Mouse (Mus musculus) limb, embryonic 13.5 days (tissue): ENCODE results near the gene Urad. TPM values are rescaled to one million over a fixed set of nuclear protein-coding genes. Genes with fewer than 3 reads are reported as not detected.

Experiments
- ATAC-seq: fragments of 200-750 bp; cut with Nextera tagmentation; 2 replicates; pipeline ENCODE4 v1.8.0; 2017; ENCODE audit warnings: low read depth, moderate number of reproducible peaks, moderate TSS enrichment; ENCODE audit not compliant: low FRiP score
- H3K27ac ChIP-seq: fragments of 300-500 bp; sonication (generic); 2 replicates; pipeline ENCODE4 v1.5.1; 2015; ENCODE audit warnings: inconsistent platforms, mild to moderate bottlenecking, moderate library complexity
- H3K27me3 ChIP-seq: fragments of 300-500 bp; sonication (generic); 2 replicates; pipeline ENCODE4 v1.6.1; 2015; ENCODE audit warnings: mild to moderate bottlenecking, inconsistent platforms
- H3K36me3 ChIP-seq: fragments of 300-500 bp; sonication (generic); 2 replicates; pipeline ENCODE4 v1.6.1; 2015; ENCODE audit warnings: inconsistent platforms, mild to moderate bottlenecking, moderate library complexity
- H3K4me1 ChIP-seq: fragments of 300-500 bp; sonication (generic); 2 replicates; pipeline ENCODE4 v1.6.1; 2015; ENCODE audit warnings: inconsistent platforms
- H3K4me2 ChIP-seq: fragments of 300-500 bp; sonication (generic); replicated peaks from 2 replicates; pipeline ENCODE4 v1.6.1; 2015; ENCODE audit warnings: inconsistent platforms, mild to moderate bottlenecking, moderate library complexity
- H3K4me3 ChIP-seq: fragments of 300-500 bp; sonication (generic); 2 replicates; pipeline ENCODE4 v1.5.1; 2015; ENCODE audit warnings: moderate library complexity, mild to moderate bottlenecking, inconsistent platforms
- H3K9ac ChIP-seq: fragments of 300-500 bp; sonication (generic); 2 replicates; pipeline ENCODE4 v1.6.1; 2015; ENCODE audit warnings: mild to moderate bottlenecking, inconsistent platforms
- H3K9me3 ChIP-seq: fragments of 300-500 bp; sonication (generic); 2 replicates; pipeline ENCODE4 v1.6.1; 2016; ENCODE audit warnings: inconsistent platforms
- WGBS: fragments of 180-500 bp; shearing (Covaris S2); methylation state at CpG from one replicate; pipeline ENCODE4 v1.1.7; 2015; 5-methylcytosine and 5-hydroxymethylcytosine counted together
- polyA plus RNA-seq: library from polyadenylated mRNA; unstranded; fragments of >200 nt; fragmentation: Nextera tagmentation; extraction: Ambion mirVana; gene quantifications from 2 replicates; pipeline ENCODE4 v1.2.1, GENCODE M21; 2015

Gene Urad
- polyA plus RNA-seq, 1 experiment from 2014 or later = not detected

DNA sequence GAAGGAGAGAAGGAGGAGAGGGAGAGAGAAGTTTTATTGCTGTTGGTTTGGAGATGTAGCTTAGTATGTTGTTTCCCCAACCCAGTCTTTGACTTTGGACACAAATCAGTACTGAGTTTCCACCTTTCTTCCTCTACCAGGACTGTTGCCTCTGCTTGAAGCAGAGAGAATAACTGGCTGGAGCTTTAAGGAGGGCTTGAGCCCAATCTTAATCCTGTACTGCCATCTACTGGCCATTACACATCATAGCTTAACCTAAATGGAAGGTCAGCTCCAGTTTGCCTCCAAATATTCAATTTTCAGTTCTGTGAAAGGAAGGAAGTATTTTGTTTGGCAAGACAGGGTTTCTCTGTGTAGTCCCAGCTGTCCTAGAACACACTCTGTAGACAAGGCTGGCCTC, 2.6 kb downstream of the Urad start:
- no peak for ATAC-seq
- H3K36me3 ChIP-seq = no peaks in the 10 kb centered on the region
- H3K4me2 ChIP-seq = no peak overlapping the region
- H3K4me3 ChIP-seq = no peak overlapping the region
- H3K9ac ChIP-seq = no peak overlapping the region
- H3K9me3 ChIP-seq = no peaks in the 10 kb centered on the region
- H3K4me1 ChIP-seq = peaks cover 7% of the 10 kb centered on the region
- no peak overlapping the region for H3K27ac ChIP-seq
- peaks cover 84% of the 10 kb centered on the region for H3K27me3 ChIP-seq

DNA sequence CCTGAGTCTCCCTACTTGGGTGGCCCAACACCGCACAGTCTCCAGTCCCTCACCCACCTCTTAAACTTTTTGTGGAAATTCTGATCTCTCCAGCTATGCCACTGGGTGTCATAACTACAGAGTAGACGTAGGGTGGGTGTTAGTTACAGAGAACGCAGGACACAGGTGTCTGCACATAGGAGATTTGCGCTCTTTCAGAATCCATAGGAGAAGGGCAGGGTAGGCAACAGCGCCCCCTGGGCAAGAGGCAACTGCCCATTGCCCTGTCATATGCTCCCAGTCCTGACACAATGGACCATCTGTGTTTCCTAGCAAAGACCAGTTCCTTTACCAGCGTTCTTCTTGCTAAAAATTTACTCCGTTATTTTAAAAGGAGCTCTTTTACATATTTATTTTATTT, 4.2 kb downstream of the Urad start:
- no peak overlapping the region for H3K27ac ChIP-seq
- 27% methylated on average over 7 of the region's 7 CpGs for WGBS

DNA sequence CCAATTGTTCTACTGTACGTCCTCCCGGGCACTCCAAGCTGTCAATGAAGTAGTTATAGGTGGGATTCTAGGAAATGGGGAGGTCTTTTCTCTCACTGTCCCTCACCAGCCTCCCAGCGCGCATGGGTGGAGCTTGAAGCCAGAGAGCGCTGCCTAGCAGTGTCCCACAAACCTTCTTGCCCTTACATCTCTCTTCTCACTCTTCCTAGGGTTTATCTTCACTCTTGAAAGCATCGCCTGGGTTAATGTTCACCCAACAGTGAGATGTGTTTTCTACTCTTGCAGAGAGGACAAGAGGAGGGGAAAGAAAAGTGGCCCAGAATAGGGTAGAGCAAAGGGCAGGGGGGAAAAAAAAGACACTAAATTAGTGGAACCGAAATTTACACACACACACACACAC, 4.9 kb downstream of the Urad start:
- Histone ChIP-seq H3K9me3 (no peaks in the 10 kb centered on the region), H3K4me3 (no peak overlapping the region), H3K36me3 (no peaks in the 10 kb centered on the region), H3K4me2 (no peak overlapping the region), H3K27ac (no peak overlapping the region), H3K9ac (no peak overlapping the region), H3K4me1 (peaks cover 7% of the 10 kb centered on the region), H3K27me3 (peaks cover 97% of the 10 kb centered on the region)
- 13% methylated on average over 7 of the region's 7 CpGs for WGBS
- no peak for ATAC-seq

More for the DNA sequence above, 4.2 kb downstream of the Urad start:
- Histone ChIP-seq H3K9me3 (no peaks in the 10 kb centered on the region), H3K4me1 (peaks cover 7% of the 10 kb centered on the region), H3K36me3 (no peaks in the 10 kb centered on the region), H3K27me3 (peaks cover 97% of the 10 kb centered on the region), H3K4me2 (no peak overlapping the region), H3K4me3 (no peak overlapping the region), H3K9ac (no peak overlapping the region)
- no peak for ATAC-seq

DNA sequence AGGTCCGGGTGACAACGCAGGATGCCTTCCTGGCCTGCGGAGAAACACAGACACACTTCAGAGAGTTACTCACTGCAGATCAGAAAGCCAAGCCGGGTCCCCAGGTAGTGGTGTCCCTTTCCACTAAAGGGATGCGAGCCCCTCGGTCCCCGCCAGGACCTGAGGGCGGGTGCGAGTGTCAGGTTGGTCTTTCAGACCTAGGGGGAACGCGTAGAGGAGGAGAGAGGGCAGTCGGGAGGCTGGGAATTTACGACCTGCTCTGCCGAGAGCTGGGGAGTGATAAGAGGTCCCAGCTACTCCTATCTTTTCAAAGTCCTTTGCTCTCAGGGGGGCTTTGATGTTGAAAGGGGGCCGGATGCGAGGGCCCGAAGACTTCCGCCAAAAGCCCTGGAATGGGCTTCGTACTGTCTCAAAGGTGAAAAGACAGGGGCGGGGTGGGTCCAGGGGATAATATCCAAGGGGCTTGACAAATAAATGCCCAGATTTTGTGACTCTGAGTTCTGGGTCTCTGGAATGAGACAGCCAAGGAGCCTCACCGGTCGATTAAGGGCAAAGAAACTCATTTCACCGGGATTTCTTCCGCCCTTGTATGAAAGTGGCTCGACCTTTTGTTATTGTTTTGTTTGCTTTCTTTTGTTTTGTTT, 6.7 kb downstream of the Urad start:
- ATAC-seq = no peak
- no peak overlapping the region for H3K4me2 ChIP-seq
- H3K27me3 ChIP-seq = peaks cover 98% of the 10 kb centered on the region
- peaks cover 7% of the 10 kb centered on the region for H3K4me1 ChIP-seq
- H3K27ac ChIP-seq = no peak overlapping the region
- no peaks in the 10 kb centered on the region for H3K9me3 ChIP-seq
- H3K36me3 ChIP-seq = no peaks in the 10 kb centered on the region
- H3K4me3 ChIP-seq = peak overlapping the region; percentile 7; the same call in 1 of the 2 replicates
- H3K9ac ChIP-seq = no peak overlapping the region
- 2% methylated on average over 25 of the region's 25 CpGs for WGBS

DNA sequence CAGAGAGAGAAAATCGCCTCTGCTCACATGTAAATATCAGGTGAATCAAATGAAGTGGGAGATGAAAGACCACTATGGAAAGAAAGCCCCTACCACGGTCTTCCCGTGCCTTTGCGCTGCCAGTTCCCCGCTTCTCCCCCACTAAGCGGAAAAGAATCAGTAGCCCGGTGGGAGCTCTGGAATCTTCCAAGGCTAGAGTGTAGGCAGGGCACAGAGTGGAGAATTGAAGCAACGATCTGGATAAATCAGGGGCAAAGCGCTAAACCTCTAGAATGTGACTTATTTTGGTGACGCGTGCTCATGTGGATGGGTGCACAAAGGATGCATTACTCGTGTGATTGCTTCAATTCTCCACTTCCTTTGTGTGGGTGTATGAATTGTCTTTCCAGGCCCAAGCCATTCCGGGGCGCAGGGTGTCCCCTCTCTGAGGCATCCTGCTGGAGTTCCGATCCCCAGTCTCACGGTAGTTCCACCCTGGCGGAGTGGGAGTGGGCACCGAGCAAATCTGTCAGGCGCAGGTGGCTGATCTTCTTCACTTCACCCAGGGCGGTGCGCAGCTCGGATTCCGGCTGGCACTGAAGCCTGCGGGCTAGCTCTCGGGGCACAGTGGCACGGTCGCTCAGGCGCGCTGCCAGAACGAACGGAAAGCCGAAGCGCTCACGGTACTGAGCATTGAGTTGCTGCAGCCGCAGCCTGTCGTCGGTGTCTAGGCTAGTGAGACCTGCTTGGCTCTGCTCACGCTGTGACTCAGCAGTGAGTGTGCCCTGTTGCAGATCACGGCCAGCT, 7.4 kb downstream of the Urad start:
- no peak for ATAC-seq
- peaks cover 7% of the 10 kb centered on the region for H3K4me1 ChIP-seq

DNA sequence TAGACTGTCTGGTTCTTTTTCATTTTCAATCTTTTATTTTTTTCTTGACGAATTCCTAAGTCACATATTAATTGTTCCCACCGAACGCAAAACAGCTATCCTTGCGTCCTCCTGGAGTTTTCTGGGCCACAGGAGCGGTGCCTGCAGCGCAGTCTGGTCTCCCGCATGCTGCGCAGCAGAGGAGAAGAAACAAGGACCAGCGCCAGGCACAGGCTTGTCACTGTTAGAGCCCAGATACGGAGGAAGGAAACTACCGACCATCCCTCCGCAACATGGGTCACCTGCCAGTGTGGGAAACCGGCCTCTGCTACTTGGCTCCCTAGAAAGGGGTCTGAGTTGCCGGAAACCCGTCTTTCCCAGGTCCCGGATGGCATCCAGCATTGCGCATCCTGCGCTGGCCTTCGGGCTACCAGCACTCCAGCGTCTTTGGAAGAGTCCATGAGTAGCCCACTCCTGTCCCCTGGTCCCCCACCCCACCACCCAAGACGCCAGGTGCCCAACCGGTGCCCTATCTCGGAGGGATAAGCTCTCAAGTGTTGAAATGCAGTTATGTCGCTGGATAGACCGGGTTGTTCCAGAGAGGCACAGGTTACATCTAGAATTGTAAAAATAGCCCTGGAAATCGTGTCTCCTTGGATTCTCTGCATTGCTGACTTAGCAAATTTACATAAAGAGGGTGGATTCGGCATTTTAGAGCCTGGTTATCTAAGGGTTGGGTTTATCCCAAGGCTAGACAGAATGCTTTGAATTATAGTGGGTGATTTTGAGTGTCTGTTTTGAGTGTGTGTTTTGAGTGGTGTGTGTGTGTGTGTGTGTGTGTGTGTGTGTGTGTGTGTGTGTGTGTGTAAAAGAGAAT, 9.2 kb downstream of the Urad start:
- ATAC-seq = no peak
- Histone ChIP-seq H3K9me3 (no peaks in the 10 kb centered on the region), H3K27me3 (peaks cover 99% of the 10 kb centered on the region), H3K9ac (no peak overlapping the region), H3K36me3 (no peaks in the 10 kb centered on the region), H3K27ac (no peak overlapping the region), H3K4me1 (peaks cover 7% of the 10 kb centered on the region), H3K4me3 (no peak overlapping the region), H3K4me2 (no peak overlapping the region)
- 1% methylated on average over 27 of the region's 27 CpGs for WGBS

More for the DNA sequence above, 7.4 kb downstream of the Urad start:
- peaks cover 98% of the 10 kb centered on the region for H3K27me3 ChIP-seq
- no peak overlapping the region for H3K9ac ChIP-seq
- peak overlapping the region; percentile 7; the same call in 1 of the 2 replicates for H3K4me3 ChIP-seq
- no peaks in the 10 kb centered on the region for H3K36me3 ChIP-seq
- under 1% methylated on average over 39 of the region's 39 CpGs for WGBS
- H3K9me3 ChIP-seq = no peaks in the 10 kb centered on the region
- no peak overlapping the region for H3K4me2 ChIP-seq
- H3K27ac ChIP-seq = no peak overlapping the region

DNA sequence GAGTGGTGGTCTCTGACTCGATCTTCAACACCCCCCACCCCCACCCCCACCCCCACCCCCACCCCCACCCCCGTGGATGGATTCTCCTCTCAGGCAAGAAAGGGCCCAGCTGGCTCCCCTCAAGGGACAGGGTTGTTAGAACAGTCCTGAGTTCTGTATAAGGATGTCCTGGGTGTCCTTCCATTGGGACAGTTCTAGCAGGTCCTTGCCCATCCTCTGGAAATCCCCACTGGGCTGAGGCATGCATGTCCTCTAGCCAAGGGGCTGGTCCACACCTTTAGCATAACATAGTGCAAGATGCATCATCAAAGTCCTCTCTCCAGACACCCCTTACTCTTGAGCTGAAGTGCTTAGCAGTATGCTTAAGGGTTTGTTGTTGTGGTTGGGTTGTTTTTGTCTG, 12.5 kb downstream of the Urad start:
- H3K4me1 ChIP-seq = peaks cover 25% of the 10 kb centered on the region
- H3K9ac ChIP-seq = no peak overlapping the region
- no peak overlapping the region for H3K27ac ChIP-seq
- H3K4me3 ChIP-seq = no peak overlapping the region
- H3K27me3 ChIP-seq = peaks cover 99% of the 10 kb centered on the region
- ATAC-seq = no peak
- H3K4me2 ChIP-seq = no peak overlapping the region
- H3K36me3 ChIP-seq = no peaks in the 10 kb centered on the region
- H3K9me3 ChIP-seq = no peaks in the 10 kb centered on the region
- 0% methylated on average over 1 of the region's 2 CpGs for WGBS

DNA sequence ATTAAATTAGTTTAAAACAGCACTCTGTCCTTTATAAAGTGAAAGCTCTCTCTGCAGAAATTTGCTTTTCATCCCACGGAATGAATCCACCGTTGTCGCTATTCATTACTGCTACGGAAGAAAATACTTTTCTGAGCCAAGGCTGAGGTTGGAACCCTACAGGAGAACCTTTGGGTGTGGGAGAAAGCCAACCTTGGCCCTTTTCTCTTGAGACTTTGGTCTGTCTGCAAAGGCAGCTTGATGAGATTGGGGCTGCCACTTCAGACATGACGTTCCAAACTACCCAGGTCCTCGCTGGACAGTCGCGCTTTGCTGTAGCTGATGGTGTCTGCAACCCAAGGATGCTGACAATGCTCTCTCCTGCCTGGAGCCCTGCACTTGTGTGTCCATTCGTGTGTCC, 13.8 kb downstream of the Urad start:
- no peak overlapping the region for H3K4me2 ChIP-seq
- peaks cover 99% of the 10 kb centered on the region for H3K27me3 ChIP-seq
- H3K27ac ChIP-seq = no peak overlapping the region
- H3K9me3 ChIP-seq = no peaks in the 10 kb centered on the region
- WGBS = 9% methylated on average over 9 of the region's 9 CpGs
- no peak overlapping the region for H3K9ac ChIP-seq
- peaks cover 31% of the 10 kb centered on the region for H3K4me1 ChIP-seq
- H3K36me3 ChIP-seq = no peaks in the 10 kb centered on the region
- H3K4me3 ChIP-seq = no peak overlapping the region
- no peak for ATAC-seq

DNA sequence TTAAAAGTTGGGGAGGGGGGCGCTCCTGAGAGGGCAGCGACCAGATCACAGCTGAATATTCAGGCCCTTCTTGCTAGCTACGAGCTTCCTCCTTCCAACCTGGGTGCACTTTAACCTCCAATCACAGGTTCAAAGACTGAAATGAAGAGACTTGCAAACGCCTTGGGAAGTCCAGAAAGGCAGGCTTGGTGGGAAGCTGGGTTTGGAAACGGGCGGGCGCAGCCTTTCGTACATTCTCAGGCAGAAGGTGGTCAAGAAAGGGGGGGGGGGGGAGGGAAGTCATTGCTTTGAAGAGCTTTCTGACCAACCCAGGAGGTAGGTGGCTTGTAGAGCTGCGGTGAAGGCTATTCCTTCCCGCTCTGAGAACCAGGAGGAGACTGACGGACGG, 14.8 kb downstream of the Urad start:
- no peak for ATAC-seq
- no peak overlapping the region for H3K9ac ChIP-seq
- no peaks in the 10 kb centered on the region for H3K36me3 ChIP-seq
- no peak overlapping the region for H3K27ac ChIP-seq
- WGBS = under 1% methylated on average over 12 of the region's 12 CpGs
- no peaks in the 10 kb centered on the region for H3K9me3 ChIP-seq
- H3K4me3 ChIP-seq = no peak overlapping the region
- H3K4me2 ChIP-seq = no peak overlapping the region
- peaks cover 100% of the 10 kb centered on the region for H3K27me3 ChIP-seq
- H3K4me1 ChIP-seq = peaks cover 31% of the 10 kb centered on the region

DNA sequence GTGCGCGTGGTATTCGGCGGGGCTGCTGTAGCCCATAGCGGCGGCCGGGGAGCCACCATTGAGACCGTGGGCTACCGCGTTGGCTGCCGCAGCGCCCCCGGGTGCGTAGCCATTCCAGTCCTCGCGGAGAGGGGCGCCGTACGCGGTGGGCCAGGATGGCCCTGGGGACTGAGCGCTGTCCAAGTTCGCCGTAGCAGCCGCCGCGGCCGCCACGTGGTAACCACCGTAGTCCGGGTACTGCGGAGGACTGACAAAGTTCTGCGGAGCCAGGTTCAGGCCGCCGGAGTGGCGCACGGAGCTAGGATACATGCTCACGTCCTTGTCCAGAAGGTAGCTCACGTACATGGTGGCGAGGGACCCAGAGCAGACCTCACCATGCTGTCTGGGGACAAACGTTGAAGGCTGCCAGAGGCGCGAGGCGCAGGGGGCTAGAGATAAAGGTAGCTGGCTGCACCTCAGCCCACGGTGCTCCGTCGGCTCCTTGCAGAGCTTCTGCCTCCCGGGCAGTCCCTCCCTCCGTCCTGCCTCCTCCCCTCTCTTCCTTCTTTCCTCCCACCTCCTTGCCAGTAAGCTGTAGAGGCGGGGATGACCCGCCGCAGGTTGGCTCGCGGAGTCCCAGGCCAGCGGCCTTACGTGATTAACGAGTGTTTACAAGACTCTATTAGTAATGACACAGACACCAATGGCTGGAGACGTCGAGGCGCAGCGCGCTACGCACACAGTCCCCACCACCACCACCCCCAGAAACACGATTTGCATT, 15.4 kb downstream of the Urad start, which contains the start of gene Cdx2:
TSS of gene Cdx2 (minus strand) at position 633 of the 760 bp plus-strand sequence.
- Histone ChIP-seq H3K4me3 (peak within 1 kb of the TSS; percentile 30), H3K9me3 (no peaks in the 10 kb centered on the region), H3K27ac (no peak within 1 kb of the TSS), H3K27me3 (peaks cover 100% of the 10 kb centered on the region), H3K9ac (no peak within 1 kb of the TSS), H3K4me1 (peaks cover 31% of the 10 kb centered on the region), H3K4me2 (peak within 1 kb of the TSS; percentile 52), H3K36me3 (no peaks in the 10 kb centered on the region)
- peak; percentile 9; the same call in 1 of the 2 replicates for ATAC-seq
- WGBS = under 1% methylated on average over 61 of the region's 63 CpGs

DNA sequence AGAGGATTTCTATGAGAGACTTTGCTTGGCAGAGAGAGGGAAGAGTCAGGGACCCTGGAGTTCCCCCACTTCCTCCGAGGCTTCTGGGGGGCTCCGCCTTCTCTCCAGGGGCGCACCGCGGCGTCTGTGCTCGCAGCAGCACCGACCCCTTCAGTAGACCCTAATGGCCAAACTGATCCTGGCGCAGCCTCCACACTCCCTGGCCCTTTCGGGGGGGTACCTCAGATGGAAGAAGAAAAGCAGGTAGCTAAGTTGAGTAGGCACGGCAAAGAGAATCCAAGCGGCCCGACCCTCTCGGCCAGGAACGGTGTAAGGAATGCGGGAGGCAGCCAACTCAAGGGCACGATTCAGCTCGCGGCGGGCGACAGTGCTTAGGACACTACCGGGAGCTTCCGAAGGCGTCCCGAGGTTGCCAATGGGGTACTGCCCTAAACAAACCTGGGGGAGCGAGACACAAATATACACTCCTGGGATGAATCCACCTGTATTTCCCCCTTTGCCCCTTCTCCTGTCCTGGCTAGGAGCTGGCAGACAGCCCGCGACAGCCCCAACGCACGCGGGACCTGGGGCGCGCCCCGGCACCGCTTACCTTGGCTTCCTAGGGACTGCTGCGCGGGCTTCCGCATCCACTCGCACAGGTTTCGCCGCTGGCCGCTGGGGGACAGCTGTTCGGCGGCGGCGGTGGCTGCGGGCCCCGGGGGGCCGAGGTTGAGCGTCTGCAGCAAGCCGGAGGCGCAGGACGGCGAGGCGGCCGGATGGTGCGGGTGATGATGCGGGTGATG, 16.2 kb downstream of the Urad start:
- ATAC-seq = no peak
- peaks cover 100% of the 10 kb centered on the region for H3K27me3 ChIP-seq
- H3K4me2 ChIP-seq = peak overlapping the region; percentile 52
- under 1% methylated on average over 52 of the region's 58 CpGs for WGBS
- no peak overlapping the region for H3K9ac ChIP-seq
- H3K4me3 ChIP-seq = peak overlapping the region; percentile 30
- no peaks in the 10 kb centered on the region for H3K36me3 ChIP-seq
- peaks cover 31% of the 10 kb centered on the region for H3K4me1 ChIP-seq
- H3K9me3 ChIP-seq = no peaks in the 10 kb centered on the region
- no peak overlapping the region for H3K27ac ChIP-seq
